Mouse (Mus musculus) heart, adult 8-10 months (tissue): Measurements from ENCODE around the gene Zscan22. TPM values are rescaled to one million over a fixed set of nuclear protein-coding genes. Genes with fewer than 3 reads are reported as not detected.
A peak's percentile ranks its signal among the peaks of the same experiment; 100 is the strongest.
"Not testable (repeated sequence)": the region's sequence is repeated elsewhere in the genome, so short reads cannot be mapped to it uniquely, and the experiment has no call there.

Experiments used
- DNase-seq: peaks from one replicate; pipeline ENCODE4 v3.0.0; 2022; ENCODE audit warnings: low spot score
- total RNA-seq, 4 experiments: library from RNA; stranded (reverse); gene quantifications; 2 replicates each; pipeline ENCODE4 v1.2.4; 2022

Gene Zscan22
- 1 to 10 TPM; 3.8 to 5.5 (median 5.0) TPM for total RNA-seq

DNA sequence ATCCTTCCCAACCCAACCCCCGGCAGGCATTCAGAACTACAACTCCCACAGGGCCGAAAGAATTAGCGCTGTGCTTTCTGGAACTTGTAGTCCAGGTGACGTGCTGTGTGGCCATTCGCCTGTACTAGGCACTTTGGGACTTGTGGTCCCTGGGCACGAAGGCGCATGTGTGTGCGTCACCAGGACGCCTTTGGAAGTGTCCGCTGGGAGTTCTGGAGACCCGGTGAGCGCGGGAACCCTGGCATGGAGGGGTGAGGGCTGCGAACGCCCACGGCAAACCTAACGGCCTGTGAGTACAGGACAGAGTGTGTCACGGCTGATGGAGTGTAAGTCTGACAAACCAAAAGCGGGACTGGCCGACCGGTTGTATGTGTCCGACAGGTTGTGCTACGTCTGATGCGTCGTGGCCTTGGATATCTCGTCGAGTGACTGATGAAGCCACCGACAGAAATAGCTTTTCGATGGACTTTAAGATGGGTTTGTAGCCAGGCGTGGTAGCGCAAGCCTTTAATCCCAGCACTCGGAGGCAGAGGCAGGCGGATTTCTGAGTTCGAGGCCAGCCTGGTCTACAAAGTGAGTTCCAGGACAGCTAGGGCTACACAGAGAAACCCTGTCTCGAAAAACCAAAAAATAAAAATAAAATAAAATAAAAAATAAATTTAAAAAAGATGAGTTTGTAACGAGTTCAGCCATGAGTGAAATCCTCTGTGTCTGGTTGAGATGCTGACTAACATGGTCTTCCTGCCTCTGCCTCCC lies at the start of gene Zscan22:
Zscan22 (plus strand) TSS at position 161 of the 756 bp plus-strand sequence.
- DNase-seq = peak; percentile 96

DNA sequence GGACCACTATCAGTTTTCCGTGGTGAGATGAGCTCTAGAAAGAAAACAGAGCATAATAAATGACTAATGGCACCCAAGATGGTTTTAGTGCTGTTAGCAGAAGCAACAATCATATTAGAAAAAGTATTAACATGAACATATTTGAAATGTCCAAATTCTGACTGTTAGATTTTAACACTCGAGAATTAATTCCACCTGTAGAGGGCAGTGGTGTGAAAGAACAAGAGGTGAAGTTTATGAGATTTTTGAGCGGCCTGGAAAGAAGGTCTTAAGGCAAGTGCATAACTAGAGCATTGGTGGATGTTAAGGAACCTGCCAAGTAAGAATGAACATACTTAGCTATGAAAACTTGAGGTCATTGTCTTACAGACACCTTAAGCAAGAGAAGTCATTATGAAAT lies 23.3 kb upstream of the Zscan22 start:
- DNase-seq = peak; percentile 38

DNA sequence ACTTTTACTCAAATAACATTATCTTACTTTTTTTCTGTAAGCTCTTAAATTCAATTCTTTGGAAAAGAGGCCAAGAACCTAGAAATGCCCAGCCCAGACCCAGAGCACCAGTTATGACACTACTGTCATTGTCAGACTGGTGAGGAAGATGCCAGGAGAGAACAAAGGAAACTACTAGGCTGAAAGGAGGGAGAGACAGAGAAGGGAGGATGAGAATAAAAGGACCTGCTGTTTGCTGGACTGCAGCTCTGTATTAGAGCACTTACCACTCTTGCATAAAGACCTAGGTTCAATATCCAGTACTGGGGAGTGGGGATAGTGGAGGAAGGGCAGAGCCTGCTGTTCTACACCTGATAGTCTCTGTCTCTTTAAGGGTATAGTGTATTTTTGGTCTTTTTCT lies 17.6 kb upstream of the Zscan22 start:
- no peak for DNase-seq

DNA sequence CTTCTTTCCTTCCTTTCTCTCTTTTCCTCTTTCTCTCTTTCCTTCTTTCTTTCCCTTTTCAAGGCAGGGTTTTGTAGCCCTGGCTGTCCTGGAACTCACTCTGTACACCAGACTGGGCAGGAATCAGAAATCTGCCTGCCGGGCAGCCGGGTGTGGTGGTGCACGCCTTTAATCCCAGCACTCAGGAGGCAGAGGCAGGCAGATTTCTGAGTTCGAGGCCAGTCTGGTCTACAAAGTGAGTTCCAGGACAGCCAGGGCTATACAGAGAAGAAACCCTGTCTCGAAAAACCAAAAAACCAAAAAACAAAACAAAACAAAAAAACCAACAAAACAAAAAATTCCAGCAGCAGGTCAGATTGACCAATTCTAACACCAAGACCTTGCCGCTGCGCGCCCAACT lies 17.1 kb upstream of the Zscan22 start:
- DNase-seq = not testable (repeated sequence)

DNA sequence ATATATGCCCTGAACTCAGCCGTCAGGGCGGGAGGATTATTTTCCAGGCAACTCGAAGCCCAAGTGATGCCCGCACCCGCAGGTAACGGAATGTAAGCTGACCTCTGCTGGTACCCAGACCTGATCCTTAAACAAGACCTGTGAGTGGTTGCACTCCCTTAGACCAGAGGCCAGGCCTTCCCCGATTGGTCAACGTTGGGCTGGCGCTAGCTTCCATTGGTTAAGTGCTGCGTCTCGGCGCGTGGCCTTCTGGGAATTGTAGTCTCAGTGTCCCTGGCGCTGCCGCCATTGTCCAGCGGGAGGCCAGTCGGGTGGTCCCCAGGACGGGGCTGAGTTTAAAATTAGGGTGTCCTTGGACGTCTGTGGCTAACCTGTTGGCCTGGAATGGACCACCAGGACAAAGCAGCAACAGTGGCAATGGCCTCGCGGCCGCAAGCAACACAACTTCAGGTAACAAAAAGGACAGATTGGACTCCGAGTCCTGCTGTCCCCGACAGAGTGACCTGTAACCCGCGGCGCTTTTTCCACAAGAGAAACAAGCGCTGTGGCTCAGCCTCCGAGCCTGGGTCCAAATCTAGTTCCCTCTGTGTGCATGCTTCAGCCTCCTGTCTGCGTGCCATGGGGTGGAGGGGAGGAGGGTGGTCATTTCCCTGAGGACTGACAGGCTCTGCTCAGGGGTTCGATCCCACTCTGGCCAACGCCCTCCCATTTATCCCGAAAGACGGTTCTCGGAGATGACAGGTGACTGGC lies 16.5 kb upstream of the Zscan22 start, which contains the start of gene Zfp128:
Zfp128 (plus strand) TSS at position 267 of the 750 bp plus-strand sequence.
- peak; percentile 96 for DNase-seq

DNA sequence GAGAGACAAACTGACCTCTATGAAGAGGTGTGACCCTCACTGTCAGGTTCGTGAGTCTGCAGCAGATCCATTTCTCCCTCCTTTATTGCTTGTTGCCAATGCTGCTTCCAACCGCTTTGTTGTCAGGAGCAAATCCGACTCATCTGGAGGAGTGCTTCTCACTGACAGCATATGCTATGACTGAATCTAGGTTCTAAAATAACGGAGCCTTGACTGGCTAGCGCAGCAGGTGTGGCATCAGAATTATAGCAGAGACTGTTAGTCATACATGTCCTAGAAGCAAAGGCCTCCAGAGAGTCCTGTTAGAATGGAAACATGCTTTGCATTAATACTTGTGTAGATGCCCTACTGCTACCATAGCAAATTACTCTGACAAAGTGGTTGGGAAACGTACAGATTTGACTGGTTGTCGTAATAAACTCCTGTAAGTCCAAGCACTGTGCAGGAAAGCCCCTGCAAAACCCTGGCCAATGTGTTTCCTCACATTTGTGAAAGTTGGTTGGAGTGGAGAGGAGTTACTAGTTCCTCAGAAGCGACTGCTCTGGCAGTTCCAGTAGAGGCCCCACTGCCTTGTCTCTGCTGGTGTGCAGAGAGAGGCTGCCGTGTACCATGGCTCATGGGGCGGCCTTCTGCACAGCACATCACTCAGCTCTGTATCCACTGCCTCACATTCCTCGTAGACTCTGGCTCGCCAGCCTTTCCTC lies 10.9 kb upstream of the Zscan22 start:
- no peak for DNase-seq

DNA sequence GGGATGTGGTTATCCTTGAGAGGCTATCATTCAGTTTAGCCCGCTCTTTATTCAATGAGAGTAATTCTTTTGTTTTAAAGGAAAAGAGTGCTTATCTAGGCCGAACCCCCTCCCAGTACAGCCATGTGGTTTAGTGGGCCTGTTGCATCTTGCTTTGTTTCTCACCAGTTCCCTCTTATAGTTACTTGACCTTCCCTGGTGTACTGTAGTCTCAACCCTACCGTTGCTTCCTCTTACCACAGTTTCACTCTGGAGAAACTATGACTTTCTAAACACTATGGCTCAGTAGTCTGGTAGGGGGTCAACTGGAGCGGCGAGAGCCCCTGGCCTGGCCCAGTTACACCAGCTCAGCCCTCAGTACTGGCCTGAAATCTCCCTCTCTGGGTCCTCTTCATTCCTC lies 10.0 kb upstream of the Zscan22 start:
- DNase-seq = no peak

DNA sequence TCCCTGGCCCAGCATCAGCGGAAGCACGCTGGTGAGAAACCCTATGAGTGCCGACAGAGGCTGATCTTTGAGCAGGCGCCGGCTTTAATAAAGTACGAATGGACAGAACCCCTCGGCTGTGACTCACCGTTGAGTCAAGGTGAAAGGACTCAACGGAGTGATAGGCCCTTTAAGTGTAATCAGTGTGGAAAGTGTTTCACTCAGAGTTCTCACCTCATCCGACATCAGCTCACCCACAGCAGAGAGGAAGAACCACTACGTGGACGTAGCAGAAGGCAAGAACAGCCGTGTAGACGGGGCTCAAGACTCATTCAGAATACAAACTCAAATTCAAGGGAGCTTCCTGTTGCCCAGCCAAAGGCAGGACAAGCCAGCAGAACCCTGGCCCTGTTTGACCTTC lies 6.7 kb upstream of the Zscan22 start:
- no peak for DNase-seq

DNA sequence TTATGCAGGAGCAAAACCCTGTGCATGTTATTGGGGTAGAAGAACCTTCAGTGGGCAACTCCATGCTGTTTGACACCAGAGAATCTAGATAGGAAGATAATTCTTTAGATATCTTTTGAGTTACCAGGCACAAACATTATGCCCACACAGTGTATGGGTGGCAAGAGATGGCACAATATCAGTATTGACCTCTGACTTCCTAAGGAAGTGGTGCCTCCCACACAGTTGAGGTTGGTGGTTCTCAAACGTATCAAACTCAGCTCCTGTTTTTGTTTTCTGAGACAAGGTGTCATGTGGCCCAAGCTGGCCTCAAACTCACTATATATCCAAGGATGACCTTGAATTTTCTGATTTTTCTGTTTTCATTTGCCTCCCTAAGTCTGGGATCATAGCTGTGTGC lies 6.3 kb upstream of the Zscan22 start:
- DNase-seq = no peak

DNA sequence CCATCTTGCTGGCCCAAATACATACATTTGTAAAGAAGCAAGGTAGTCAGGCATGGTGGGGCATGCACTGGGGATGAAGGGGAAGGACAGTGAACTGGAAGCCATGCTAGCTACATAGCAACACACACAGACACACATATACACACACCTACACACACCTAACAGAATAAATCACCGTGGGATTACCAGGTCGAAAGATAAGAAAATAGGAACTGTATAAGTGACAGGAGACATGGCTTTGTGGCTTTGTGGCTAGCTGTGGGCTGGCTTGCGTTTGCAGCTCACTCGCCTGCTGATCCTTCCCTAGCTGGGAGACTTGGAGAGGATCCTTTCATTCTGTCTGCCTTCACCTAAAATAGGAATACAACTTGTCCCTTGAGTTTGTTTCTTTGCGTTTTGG lies 3.9 kb downstream of the Zscan22 start:
- DNase-seq = no peak

DNA sequence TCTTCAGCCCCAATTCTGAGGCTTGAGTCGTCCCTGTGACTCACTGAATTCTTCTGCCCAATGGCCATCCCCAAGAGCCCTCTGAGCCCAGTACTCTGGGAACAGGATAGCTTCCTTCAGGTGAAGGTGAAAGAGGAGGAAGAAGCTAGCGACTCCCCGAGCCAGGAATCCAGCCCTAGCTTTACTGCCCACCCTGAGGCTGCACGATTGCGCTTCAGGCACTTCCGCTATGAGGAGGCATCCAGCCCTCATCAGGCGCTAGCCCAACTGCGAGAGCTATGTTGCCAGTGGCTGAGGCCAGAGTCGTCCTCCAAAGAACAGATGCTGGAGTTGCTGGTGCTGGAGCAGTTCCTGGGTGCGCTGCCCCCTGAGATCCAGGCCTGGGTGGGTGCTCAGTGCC lies 6.0 kb downstream of the Zscan22 start:
- no peak for DNase-seq

DNA sequence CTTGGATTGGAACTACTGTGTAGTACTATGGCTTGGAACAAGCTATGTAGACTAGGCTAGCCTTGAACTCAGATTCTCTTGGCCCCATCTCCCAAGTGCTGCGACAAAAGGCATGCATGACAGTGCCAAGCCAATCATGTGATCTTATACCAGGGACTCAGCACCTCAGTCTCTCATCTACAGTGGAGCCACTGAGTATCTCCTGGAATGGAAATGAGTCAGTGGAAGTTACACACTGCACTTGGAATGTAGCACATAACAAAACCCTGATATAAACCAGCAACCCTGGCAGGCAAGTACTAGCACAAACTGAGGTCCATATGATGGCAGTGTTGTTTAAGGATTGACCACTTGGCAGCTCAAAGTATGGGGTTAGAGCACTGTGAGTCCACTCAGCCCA lies 7.5 kb downstream of the Zscan22 start:
- no peak for DNase-seq

DNA sequence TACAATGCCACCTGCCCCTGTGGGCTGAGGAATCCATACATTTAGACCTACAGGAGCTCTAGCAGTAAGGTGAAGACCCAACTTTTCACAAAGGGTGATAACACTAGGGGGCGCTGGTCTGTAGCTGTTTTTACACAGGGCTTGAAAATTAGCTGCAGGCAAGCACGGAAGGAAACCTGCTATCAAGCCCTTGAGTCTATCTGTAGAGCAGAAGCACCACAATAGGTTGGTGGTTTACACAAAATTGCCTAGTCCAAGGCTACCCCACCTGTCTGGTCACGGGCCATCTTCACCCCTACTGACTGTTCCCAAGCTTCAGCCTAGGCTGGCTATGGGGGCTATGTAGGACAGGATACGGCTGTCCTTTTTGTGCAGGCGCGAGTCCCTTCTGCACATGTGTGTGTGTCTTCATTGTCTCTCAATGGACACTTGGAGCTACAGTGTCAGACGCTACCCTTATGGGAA lies 11.9 kb downstream of the Zscan22 start:
- peak; percentile 83 for DNase-seq

DNA sequence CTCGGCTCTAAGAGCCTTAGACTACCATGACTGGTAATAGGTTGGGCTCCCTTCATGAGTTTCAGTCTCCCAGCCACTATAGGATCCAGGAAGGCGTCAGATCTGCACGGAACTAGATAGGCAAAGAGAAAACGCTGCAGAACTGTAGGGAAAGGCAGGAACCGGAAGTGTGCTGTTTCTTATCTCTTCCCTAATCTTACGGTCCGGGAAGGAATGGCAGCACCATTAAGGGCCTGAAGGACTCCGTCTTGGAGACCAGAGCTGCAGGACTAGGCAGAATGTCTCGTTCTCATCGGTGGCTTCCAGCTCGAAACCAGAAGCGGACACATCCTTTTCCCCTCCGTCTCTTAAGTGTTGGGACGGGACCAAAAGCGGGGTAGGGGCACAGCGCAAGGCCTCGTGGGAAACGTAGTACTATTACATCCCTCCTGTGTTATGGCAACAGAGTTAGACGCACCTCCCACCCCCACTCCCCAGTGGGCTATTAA lies 12.6 kb downstream of the Zscan22 start:
- peak; percentile 53 for DNase-seq

DNA sequence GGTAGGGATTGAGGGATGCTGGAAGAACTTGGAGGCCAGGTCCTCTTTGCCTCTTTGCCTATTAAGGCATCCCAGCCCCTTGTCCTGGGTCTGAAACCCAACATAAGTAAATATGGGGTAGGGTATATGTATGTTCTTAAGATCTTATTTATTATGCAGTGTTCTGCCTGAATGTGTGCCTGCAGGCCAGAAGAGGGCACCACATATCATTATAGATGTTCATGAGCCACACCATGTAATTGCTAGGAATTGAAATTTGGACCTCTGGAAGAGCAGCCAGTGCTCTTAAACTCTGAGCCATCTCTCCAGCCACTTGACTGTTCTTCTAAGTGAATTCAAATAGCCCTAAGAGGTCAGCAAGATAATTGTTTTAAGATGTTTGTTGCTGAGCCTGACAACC lies 15.9 kb downstream of the Zscan22 start:
- no peak for DNase-seq

DNA sequence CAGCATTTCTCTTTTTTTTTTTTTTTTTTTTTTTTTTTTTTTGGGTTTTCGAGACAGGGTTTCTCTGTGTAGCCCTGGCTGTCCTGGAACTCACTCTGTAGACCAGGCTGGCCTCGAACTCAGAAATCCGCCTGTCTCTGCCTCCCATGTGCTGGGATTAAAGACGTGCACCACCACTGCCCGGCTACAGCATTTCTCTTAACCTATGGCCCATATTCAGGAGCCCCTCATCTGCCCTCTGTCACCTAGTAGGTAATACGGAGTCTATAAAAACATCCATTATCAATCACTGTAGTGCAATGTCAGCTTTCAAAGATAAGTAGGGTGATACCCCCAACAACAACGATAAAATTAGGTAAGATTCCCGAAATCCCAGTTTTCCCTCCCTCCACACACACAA lies 22.9 kb downstream of the Zscan22 start:
- not testable (repeated sequence) for DNase-seq

DNA sequence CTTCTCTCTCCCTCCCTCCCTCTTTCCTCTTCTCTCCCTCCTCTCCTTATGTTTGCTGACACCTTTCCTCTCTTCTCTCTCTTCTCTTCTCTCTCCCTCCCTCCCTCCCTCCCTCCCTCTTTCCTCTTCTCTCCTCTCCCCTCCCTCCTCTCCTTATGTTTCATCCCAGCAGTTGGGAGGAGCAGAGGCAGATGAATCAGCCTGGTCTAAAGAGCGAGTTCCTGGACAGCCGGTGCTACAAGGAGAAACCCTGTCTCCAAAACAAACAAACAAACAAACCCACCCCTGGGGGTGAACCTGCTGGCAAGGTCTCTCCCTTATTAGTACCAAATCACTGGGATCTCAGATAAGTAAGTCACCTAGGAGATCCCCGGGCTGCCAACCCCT lies 23.7 kb downstream of the Zscan22 start:
- no peak for DNase-seq

DNA sequence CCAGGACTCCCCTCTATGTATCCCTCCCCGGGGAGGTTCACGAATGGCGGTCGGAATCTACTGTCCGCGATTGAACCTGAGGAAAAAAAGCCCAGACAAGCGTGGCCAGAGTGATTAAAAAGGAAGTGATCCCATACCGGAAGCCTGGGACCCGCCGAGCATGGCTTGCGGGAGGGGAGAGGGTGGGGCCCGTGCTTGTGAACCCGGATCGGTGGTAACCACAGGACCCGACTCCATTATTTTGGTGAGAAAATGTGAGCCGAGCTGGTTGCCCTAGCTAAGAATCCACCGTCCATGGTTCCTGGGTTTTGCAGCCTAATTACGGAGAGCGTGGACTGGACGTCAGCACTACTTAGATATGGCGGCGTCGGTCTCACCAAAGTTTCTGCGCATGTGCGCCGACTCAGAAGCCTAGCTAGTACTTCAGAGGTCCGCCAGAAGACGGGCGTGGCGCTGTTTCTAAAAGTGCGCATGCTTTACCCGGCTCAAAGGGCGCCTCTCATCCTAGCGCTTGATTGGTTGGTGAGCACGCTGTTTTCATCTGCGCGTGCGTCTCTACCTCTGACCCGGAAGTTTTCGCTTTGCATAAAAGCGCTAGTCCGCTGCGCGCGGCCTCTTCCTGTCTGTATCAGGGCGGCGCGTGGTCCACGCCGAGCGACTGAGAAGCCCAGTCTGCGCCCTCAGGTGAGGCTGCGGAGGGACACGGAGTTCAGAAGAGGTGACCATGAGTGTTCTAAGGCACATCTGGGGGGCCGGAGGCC lies 24.3 kb downstream of the Zscan22 start, which contains the start of gene Rps5:
Rps5 (plus strand) TSS at position 586 of the 761 bp plus-strand sequence.
- DNase-seq = peak; percentile 99

DNA sequence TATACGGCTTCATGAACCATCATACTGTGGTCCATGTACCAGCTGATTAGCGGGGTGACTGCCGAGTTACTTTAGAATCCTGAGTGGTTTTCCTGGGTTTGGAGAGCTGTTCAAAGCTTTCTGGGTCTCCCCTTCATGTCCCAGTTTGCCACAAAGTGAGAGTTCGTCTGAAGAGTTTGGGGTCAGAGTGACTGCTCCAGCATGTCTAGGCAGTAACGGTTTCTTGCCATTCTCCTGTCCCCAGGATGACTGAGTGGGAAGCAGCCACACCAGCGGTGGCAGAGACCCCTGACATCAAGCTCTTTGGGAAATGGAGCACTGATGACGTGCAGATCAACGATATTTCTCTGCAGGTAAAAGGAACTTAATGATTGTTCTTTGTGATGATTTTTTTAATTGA lies 25.1 kb downstream of the Zscan22 start:
- no peak for DNase-seq

DNA sequence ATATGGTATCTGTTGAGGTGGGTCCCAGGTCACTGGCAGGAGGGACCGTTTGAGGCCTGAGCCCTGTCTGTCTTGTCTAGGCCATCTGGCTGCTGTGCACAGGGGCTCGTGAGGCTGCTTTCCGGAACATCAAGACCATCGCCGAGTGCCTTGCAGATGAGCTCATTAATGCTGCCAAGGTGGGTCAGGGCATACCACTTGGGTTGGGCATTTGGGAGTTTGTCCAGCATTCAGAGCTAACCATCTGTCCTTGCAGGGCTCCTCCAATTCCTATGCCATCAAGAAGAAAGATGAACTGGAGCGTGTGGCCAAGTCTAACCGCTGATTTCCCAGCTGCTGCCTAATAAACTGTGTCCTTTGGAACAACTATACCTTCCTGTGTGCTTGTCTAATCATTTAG lies 28.7 kb downstream of the Zscan22 start:
- DNase-seq = no peak

DNA sequence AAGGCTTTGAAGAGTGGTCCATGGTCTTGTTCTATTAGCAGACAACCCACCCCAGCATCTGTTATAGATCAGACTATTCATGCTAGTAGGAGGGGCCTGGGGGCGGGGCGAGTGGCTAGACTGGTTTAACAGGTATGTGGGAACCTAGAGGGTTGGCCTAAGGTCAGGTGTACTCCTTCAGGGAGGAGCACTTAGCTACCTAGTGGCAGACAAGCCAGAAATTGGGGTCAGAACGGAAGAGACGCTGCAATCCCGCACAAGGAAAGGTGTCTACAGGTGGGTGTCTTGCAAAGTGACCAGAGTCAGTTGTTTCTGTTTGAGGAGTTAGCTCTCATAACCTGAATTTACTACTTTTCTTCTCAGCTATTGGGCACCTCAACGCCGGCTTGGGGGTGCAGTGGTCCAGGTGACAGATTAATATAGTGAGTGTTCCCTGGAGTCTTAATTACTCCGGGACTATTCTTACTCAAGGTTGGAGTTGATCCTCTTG lies 29.6 kb downstream of the Zscan22 start, which contains the start of gene Rnf225:
Rnf225 (plus strand) TSS at position 226 of the 490 bp plus-strand sequence.
- no peak for DNase-seq
